Mouse (Mus musculus) skeletal muscle tissue, adult 2 months (tissue): ENCODE measurements around the gene Olfr728.

Experiments
- DNase-seq: peaks from one replicate; pipeline ENCODE4 v3.0.0-alpha.2; 2012; ENCODE audit warnings: low read depth, low spot score

Gene Olfr728

GRCm38 (mm10) chr14:50142580-50142979 lies at the start of gene Olfr728:
TSS of gene Olfr728 (minus strand) at chr14:50142680.
- no peak for DNase-seq

GRCm38 (mm10) chr14:50188098-50188497 lies 45.6 kb upstream of the Olfr728 start, which contains the start of gene Olfr730:
TSS of gene Olfr730 (minus strand) at chr14:50188198.
- no peak for DNase-seq

- DNase-seq, result no peak
Observed at GRCm38 (mm10) chr14:50152810-50153209, 10.3 kb upstream of the Olfr728 start, which contains the start of gene Olfr729. TSS of gene Olfr729 (minus strand) at chr14:50152910.

GRCm38 (mm10) chr14:50122886-50123285 lies 19.6 kb downstream of the Olfr728 start, which contains the start of gene Olfr727:
TSS of gene Olfr727 (plus strand) at chr14:50123186.
- no peak for DNase-seq

GRCm38 (mm10) chr14:50090853-50091252 lies 51.6 kb downstream of the Olfr728 start, which contains the start of gene Olfr726:
TSS of gene Olfr726 (minus strand) at chr14:50090953.
- no peak for DNase-seq
